Mouse (Mus musculus) left cerebral cortex, postnatal 14 days (tissue): ENCODE data around the gene Mamdc2. TPM values are rescaled to one million over a fixed set of nuclear protein-coding genes. Genes with fewer than 3 reads are reported as not detected.

Source experiments
- DNase-seq, 2 experiments: peaks; one replicate each; pipeline ENCODE4 v3.0.0; 2021 to 2022; ENCODE audit warnings: low spot score in 2 of 2, mixed read lengths in 1 of 2
- intact Hi-C: fragments of 180-260 bp; cut with DNase I; formaldehyde crosslinking; loops from one replicate; pipeline ENCODE4 v1.15.1; 2025
- total RNA-seq, 2 experiments: library from RNA; stranded (reverse); gene quantifications; 2 replicates each; pipeline ENCODE4 v1.2.3; 2021

Gene Mamdc2
- total RNA-seq, 2 experiments from 2014 or later: 1.5 to 1.6 TPM

GRCm38 (mm10) chr19:23309979-23310378, 138.3 kb downstream of the Mamdc2 start:
- DNase-seq: no peak
- intact Hi-C loops: no loop called here

GRCm38 (mm10) chr19:23306671-23307070, 141.6 kb downstream of the Mamdc2 start:
- intact Hi-C loops: no loop called here
- no peak for DNase-seq

GRCm38 (mm10) chr19:23299987-23300386, 148.3 kb downstream of the Mamdc2 start:
- intact Hi-C loops: loop anchor here (2.0 to 5.0 kb wide), 3 partner anchors 223 to 661 kb away; no protein-coding TSS in a partner anchor
- peak; percentile 9 to 41 for DNase-seq

- intact Hi-C loops: loop anchor here (2.0 to 5.0 kb wide), 3 partner anchors 224 to 662 kb away; no protein-coding TSS in a partner anchor
- peak in 1 of 2 experiments; percentile 28 for DNase-seq
Measured at GRCm38 (mm10) chr19:23298917-23299316, 149.3 kb downstream of the Mamdc2 start.

- intact Hi-C loops: loop anchor here (5.0 kb wide), 1 partner anchor 565 kb away; no protein-coding TSS in a partner anchor
Measured at GRCm38 (mm10) chr19:23297191-23297590, 151.1 kb downstream of the Mamdc2 start.

GRCm38 (mm10) chr19:23289251-23289650, 159.0 kb downstream of the Mamdc2 start:
- intact Hi-C loops: no loop called here
- DNase-seq: no peak

More at GRCm38 (mm10) chr19:23297191-23297590, 151.1 kb downstream of the Mamdc2 start:
- no peak for DNase-seq

- no peak for DNase-seq
- intact Hi-C loops: no loop called here
Measured at GRCm38 (mm10) chr19:23281911-23282660, 166.2 kb downstream of the Mamdc2 start.

- intact Hi-C loops: no loop called here
- no peak for DNase-seq
Measured at GRCm38 (mm10) chr19:23274054-23274724, 174.1 kb downstream of the Mamdc2 start.

GRCm38 (mm10) chr19:23273355-23274053, 174.7 kb downstream of the Mamdc2 start, which contains the start of gene Smc5:
Gene Smc5, minus strand, starts transcription at chr19:23273897.
- intact Hi-C loops: no loop called here

GRCm38 (mm10) chr19:23256771-23257170, 191.5 kb downstream of the Mamdc2 start:
- intact Hi-C loops: no loop called here
- DNase-seq: no peak

More at GRCm38 (mm10) chr19:23273355-23274053, 174.7 kb downstream of the Mamdc2 start, which contains the start of gene Smc5:
- peak; percentile 79 to 91 for DNase-seq

Other genes with a start within 250 kb of the Mamdc2 start
- 10 to 100 TPM; 36.9 to 39.4 TPM for gene Smc5, start 174.5 kb downstream of the Mamdc2 start, total RNA-seq
- 1 to 10 TPM; 1.5 to 3.2 TPM for gene 1700028P14Rik, start 204.4 kb upstream of the Mamdc2 start, total RNA-seq
- gene Ptar1, start 239.0 kb upstream of the Mamdc2 start, total RNA-seq: 10 to 100 TPM; 41.3 to 44.4 TPM